Mouse (Mus musculus) erythroid progenitor cell, adult 5-6 weeks (primary cell): ENCODE data around the gene Kazn. TPM values are rescaled to one million over a fixed set of nuclear protein-coding genes. Genes with fewer than 3 reads are reported as not detected.

Source experiments
- ATAC-seq: replicated peaks from 2 replicates; pipeline ENCODE4 v1.8.0; 2016; ENCODE audit warnings: moderate number of reproducible peaks, mild to moderate bottlenecking, moderate TSS enrichment, inconsistent platforms; ENCODE audit not compliant: poor library complexity, low FRiP score, severe bottlenecking
- total RNA-seq, 2 experiments: library from RNA; stranded (forward) in 1 of 2; stranded (reverse) in 1 of 2; fragments of 150-400 nt in 1 of 2; fragments of 186-747, 209-891 nt in 1 of 2; gene quantifications; 2 replicates each; pipeline versions ENCODE4 v1.2.3 to v1.2.4; 2015 to 2017; ENCODE audit warnings: low replicate concordance in 2 of 2

The Kazn gene
- total RNA-seq, 2 experiments from 2014 or later = not detected

DNA sequence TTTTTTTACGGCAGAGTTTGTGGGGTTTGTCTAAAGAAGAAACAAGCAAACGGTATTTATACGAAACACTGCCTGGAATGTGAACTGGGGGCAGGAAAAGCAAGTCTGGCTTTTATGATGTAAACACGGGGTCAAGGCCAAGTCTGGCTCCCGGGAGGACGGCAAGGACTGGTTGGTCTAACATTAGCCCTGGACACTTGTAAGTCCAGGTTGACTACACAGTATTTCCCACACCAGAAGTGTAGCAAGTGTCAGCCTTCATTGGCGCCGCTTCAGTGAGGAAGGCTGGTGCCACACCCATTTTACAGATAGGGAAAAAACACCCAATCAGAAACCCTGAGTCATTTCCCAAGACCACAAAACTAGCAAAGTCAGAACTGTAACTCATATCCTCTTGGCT lies 173.9 kb downstream of the Kazn start:
- ATAC-seq = 0 out of 2 replicates have a peak, but pooled peaks have one; percentile 43

DNA sequence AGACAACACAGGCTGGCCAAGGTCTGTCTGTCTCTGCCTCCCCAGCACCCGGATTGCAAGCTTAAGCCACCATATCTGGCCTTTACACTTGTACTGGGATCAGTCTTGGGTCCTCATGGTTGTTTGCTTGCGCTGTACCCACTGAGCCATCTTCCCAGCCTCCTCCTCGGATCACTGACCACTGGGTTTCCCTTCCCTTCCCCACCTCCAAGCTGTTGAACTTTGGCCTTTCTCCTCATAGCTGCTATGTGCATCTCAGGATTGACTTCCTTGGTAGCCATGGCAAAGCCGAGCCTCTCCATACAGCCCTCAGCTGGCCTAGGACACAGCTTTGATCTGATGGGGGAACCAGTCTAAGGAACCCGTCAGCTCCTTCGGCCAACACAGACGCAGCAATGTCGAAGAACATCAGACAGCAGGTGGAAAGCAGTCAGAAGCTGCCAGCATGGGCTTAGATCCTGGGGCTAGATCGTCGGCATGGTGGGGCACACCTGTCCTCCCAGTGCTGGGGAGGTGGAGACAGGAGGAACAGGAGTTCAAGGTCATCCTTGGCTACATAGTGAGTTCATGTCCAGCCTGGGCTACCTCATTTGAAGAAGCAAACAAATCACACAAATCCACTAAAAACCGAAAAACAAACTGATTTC lies 174.5 kb downstream of the Kazn start:
- no peak for ATAC-seq

DNA sequence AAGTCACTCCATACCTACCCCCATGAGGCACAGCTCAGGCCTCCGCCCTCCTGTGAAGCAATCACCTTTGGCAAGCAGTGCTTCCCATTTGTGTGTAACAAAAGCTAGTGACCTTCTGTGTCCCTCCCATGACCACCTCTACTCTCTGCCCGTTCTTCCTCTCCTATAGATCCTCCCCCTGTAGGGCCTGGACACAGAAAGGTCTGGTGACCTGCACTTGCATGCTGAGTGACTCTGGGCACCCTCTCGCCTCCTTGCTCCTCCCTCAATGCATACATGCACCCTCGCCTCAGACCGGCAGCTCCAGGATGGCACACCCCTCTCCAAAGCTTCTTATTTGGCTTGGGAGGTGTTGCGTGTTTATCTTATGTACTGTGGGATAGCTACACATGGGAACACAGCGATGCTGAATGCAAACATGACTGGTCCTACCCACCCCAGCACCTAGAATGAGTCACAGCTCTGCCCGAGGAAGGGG lies 176.1 kb downstream of the Kazn start:
- no peak for ATAC-seq

DNA sequence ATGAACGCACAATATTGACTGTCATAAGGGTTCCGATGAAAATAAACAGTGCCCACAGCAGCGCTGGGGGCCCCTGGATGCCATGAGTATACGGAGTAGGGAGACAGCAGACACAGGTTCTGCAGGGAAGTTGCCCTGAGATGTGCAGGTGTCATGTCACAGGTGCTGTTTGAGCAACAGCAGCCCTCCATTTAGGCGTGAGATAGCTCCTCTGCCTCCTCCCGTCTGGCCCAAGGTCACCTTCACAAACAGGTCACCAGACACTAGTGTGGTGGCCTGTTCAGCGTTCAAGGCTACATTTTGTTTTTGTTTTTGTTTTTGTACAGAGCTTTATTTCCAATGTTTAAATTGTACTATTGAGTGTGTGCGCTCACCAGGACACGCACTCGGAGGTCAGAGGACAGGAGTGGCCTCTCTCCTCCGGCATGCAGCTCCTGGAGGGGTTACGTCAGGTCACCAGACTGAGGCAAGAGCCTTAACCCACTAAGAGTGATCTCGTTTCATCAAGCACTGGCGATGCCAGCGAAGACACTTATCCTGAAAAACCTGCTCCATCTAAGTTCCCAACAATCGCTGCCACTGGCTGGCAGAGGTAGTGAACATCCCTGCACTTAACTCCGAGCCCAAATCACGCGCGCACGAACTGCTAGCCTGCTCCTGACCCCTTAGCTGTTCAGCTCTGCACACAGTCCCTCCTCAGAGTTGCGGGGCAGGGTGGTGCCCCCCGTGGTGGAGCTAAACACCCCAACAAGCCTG lies 177.5 kb downstream of the Kazn start:
- no peak for ATAC-seq

DNA sequence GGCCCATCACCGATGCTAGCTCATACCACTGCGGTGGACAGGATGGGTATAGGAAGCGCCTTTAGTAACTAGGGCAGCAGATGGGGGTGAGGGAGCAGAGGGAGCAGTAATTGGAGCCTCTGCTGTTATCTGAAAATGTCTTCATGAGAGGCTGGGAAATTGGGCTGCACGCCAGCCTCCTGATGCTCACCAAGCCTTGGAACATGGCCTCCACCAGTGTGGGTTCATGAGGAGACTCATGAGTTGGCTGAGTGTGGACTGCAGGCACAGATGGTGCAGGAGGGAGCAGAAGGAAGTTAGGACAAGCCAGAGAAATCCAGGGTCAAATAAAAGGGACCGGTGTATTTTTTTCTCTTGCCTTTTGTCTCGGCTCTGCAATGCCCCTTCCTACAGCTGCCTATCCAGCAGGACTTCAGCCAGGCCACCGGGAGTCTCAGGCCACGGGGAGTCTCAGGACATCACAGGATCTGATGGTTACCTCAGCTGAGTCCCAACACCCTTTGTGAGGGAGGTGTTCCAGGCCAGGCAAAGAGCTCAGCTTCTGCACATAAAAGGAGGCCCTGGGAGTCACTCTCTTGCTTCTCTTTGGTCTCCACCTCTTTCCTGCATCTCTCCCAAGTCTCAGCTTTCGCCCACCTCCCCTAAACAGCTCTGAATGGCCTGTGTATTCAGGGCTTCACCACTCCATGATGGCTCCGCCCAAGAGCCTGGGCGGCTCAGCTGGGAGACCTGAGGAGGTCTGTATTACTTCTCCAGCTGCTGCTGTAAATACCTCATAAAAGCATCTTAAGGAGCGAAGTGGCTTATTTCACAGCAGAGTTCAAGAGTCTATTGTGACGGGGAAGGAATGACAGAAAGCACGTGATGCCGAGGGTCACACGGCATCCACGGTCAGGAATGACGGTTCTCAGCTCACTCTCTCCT lies 178.5 kb downstream of the Kazn start:
- no peak for ATAC-seq

DNA sequence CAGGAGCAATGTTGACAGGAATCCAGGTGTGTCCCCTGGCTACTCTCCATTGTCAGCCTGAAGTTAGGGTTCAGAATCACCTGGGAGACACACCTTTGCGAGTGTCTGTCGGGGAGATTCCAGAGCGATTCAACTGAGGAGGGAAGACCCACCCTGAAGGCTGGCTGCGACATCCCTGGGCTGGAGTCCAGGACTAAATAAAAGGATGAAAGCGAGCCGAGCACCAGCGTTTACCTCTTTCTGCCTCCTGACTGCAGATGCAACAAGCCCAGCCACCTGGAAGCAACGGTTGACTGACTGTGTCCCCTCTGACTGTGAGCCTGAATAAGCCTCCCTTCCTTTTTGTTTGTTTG lies 179.4 kb downstream of the Kazn start:
- ATAC-seq = no peak

DNA sequence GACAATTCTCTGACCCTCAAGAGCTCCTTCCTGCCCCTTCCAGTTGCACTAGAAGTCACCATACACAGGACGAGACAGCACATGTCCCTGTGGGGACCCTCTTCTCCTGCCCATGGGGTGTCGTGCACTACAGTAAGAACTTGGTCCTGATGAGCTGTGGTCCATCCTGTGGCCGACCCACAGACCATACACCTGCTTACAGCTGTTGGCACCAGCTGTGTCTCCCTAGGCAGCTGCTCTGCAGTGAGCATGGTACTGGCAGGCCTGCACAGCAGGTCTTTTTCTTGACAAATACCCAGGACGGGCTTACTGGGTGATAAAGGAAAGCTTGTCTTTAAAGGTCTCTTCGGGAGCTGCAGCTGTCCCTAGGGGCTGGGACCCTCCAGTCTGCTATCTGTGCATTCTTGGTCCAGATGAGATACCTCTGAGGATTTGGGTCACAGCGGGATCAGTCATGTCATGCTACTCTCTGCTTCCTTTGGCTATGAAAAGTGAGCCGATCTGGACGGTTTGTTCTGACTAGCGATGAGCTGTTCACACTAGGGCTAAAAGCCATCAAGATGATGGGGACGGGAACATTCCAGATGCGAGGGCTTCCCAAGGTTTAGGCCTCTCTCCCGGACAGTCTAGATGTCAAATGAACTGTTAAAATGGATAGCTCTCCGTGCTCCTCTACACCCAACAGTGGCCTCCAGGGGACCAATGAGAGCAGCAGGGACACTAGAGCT lies 179.9 kb downstream of the Kazn start:
- ATAC-seq = no peak

DNA sequence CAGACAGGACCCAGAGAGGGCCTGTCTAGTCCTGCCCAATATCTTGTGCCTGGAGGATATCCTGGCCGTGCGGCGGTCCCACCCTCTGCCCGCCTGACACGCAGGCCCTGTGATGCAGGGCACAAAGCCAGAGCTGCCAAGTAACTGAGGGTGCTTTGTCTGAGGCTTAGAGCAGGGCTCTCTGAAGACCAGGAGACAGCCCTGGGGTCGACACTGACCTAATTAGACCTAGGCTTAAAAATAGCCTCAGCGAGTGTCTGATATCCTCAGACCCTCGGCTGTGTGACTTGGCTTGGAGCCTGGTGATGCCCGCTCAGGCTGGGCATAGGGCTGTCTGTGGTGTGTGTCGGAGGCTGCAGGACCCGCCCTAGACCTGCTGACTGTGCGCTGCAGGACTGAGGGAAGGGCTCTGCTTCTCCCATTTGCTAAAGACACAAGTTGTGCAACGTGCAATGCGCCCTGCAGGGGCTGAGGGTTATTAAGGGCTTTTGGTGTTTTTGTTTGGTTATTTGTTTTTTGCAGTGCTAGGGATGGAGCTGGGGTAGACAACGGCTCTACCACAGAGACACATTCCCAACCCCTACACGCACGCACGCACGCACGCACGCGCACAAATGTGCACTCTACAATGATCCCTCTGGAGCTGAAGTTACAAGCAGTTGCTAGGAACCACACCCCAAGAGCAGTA lies 181.5 kb downstream of the Kazn start:
- ATAC-seq = peak; percentile 46; the same call in 1 of the 2 replicates

DNA sequence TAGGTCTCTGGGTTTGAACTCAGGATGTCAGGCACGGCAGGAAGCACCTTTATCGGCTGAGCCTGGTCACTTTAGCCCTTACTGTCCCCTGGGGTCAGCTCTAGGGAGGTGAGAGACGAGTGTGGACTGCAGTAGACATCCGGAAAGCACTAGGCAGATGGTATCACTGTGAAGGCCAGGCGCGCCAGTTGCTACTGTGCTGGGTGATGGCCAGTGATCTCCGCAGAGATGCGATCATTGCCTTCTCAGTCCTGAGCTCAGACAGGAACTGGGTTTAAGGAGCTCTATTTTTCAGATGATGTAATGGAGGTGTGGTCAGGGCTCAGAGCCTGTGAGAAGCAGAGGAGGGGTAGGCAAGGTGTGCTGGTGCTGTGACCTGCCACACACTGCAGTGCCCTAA lies 183.6 kb downstream of the Kazn start:
- no peak for ATAC-seq

DNA sequence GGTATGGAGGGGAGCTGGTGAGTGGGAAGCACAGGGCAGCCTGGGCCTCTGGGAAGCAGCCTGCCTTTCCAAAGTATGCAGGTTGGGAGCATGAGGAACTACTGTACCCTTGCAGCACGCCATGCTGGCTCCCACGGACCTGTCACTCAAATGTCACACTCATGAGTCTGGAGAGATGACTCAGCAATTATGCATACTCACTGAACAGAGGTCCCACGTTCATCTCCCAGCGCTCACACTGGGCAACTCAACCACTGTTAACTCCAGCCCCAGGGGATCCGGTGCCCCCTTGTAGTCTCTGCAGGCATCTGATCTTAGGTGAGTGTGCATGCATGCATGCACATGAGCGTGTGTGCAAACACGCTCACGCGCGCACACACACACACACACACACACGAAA lies 184.6 kb downstream of the Kazn start:
- ATAC-seq = no peak

DNA sequence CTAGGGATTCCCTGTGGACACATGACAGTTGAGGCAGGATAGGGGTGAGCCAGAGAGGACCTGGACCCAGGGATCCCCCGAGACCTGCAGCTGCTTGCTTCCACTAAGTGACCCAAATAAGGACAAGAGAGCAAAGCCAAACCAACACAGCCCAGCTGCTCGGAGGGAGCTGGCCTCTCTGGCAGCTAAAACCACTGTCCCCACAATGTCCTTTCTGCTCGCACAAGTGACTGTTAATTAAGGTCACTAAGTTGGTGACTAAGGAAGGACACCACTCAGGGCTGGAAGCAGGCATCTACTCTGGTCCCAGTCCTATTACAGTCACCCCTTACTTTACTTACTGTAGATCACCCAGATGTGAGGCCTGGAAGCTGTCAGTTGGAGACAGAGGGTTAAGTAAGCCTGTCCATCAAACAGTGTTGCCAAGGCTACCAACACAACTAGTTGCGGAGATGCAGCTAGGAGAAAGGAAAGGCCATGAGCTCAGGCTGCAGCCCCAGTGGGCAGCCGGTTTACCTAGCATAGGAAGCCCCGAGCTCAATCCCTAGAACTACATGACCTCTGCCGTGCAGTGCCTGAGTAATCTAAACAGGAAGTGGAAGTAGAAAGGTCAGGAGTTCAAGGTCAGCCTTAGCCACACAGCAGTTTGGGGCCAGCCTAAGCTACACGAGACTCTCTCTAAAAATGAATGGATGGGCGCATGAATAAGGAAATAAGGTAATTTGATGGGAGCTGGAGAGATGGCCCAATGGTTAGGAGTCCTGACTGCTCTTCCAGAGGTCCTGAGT lies 185.3 kb downstream of the Kazn start:
- no peak for ATAC-seq

DNA sequence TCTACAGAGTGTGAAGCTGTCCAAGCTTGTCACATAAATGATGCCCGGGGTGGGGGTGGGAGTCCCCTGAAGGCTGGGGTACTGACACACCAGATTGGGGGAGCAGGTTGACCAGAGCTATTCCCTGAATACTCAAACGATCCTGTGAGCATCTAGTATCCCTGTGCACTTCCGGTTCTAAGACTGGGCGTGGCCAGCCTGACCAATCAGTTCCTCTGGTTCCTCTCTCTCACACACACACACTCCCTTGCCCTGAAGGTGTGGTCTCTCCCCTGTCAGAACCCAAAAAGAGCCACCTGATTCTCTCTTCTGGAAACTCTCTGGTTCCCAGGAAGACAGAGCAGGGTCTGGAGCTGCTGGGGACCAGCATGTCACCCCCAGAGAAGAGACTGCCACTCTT lies 185.9 kb downstream of the Kazn start:
- 0 out of 2 replicates have a peak, but pooled peaks have one; percentile 43 for ATAC-seq

DNA sequence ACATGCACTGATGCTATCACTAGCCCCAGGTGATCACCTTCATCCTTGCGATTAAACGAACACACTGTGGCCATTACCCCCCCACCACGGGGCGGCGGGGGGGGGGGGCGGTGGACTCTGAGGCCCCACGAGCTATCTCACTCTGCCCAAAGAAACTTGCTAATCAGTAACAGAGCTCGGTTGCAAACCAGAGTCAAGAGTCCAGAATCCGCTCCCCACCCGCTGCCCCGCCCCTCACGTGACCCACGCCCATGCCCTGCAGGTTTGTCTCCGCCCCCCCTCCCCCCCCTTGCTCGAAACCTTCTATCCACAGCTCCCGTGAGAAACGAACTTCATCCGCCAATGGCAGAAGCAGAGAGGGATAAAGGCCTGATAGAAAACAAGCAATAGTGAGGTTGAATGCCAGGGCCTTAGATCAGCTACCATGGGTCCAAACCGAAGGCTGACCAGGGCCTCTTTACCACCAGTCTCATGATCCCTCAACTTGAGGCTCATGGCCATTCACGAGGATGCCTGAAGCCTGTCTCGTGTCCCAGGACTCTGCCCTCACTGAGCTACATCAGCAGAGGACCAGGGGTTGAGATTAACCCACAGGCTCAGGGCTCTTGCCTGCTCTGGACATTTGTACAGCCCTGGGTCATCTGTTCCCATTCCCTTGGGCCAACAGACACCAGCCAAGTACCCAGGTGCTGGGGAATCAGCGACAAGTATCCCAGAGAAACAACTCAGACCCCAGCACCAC lies 186.6 kb downstream of the Kazn start:
- ATAC-seq = no peak

Other genes starting within 250 kb of the Kazn start
- not detected in 2 replicates for gene Fhad1, start 224.3 kb downstream of the Kazn start, total RNA-seq (2015; ENCODE audit: low replicate concordance)
- gene Fhad1, start 224.3 kb downstream of the Kazn start, total RNA-seq (2017; ENCODE audit: low replicate concordance) = not detected in 2 replicates
- gene Tmem51, start 155.1 kb downstream of the Kazn start, total RNA-seq (2015; ENCODE audit: low replicate concordance) = 1.8 TPM in 1 of 2 replicates, not detected in the other
- gene Tmem51, start 155.1 kb downstream of the Kazn start, total RNA-seq (2017; ENCODE audit: low replicate concordance) = 1.2 and 1.4 TPM in 2 replicates